17 mouse cellular contexts compared by ENCODE assay signal in the genomic region with DNA sequence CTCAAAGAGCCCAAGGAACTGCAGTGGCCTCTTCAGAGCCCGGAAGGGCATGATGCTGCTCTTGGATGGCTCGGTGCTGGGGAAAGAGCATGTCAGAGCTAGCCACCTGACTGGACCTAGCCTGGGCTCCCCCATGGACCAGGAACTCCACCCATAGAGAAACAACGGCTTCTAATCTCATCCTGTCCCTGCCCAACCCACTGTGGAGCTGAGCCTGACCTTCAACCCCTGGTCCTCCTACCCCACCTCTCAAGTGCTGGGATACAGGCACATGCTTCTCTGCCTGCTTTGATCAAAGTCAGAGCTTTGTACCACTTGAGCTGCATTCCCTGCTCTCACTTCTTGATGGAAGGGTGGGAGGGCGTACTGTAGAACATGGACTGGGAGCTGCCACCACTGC.
"Had no signal": no experiment of that assay in that cellular context is flagged by ENCODE, and none has a peak within 500 bp of the region (broad histone marks: within the 10 kb centered on the region; RNA-seq: fewer than 3 reads in every experiment).

No protein-coding gene starts in this region.

- H3K27ac ChIP-seq: neural tube, embryonic 12.5 days; neural tube, embryonic 13.5 days; neural tube, embryonic 15.5 days; stomach, embryonic 15.5 days; stomach, postnatal 0 days had no signal

- H3K4me1 ChIP-seq: neural tube, embryonic 12.5 days; neural tube, embryonic 13.5 days; neural tube, embryonic 15.5 days; stomach, embryonic 15.5 days had no signal

- DNase-seq: retina, postnatal 1 day; right cerebral cortex, adult 18-20 months; right cerebral cortex, postnatal 14 days; right cerebral cortex, postnatal 25 days; right cerebral cortex, postnatal 4 days; spleen, adult 18-20 months; thymus, adult 18-20 months; thymus, adult 2 months; thymus, postnatal 14 days; thymus, postnatal 25 days; thymus, postnatal 36 days; thymus, postnatal 4 days had no signal

- H3K27me3 ChIP-seq: neural tube, embryonic 12.5 days; neural tube, embryonic 13.5 days; neural tube, embryonic 15.5 days; stomach, embryonic 15.5 days had no signal

- H3K9me3 ChIP-seq: neural tube, embryonic 12.5 days; neural tube, embryonic 13.5 days; neural tube, embryonic 15.5 days; stomach, embryonic 15.5 days had no signal

- H3K9ac ChIP-seq: neural tube, embryonic 12.5 days; neural tube, embryonic 13.5 days; neural tube, embryonic 15.5 days; stomach, embryonic 15.5 days had no signal

- H3K4me3 ChIP-seq: neural tube, embryonic 12.5 days; neural tube, embryonic 13.5 days; neural tube, embryonic 15.5 days; stomach, embryonic 15.5 days had no signal

- H3K4me2 ChIP-seq: neural tube, embryonic 12.5 days; neural tube, embryonic 13.5 days; neural tube, embryonic 15.5 days; stomach, embryonic 15.5 days had no signal
